Mouse (Mus musculus): ENCODE measurements around the gene Efcab7.

GRCm38 (mm10) chr4:99929613-99930517 is 100.9 kb downstream of the Efcab7 start, which contains the start of gene Itgb3bp:
- no peak for TF ChIP-seq CTCF (IDR thresholded peaks at IDR 0.05; ENCODE audit: borderline replicate concordance, extremely low read depth, insufficient read depth, insufficient read length)
- TF ChIP-seq POLR2A (IDR thresholded peaks at IDR 0.05; ENCODE audit: borderline replicate concordance, extremely low read depth, insufficient read depth, insufficient read length, poor library complexity, severe bottlenecking): no peak
